Mouse (Mus musculus): ENCODE measurements around the gene Abcf2. TPM values are rescaled to one million over a fixed set of nuclear protein-coding genes. Genes with fewer than 3 reads are reported as not detected.
"Not testable (repeated sequence)": the region's sequence is repeated elsewhere in the genome, so short reads cannot be mapped to it uniquely, and the experiment has no call there.

Gene Abcf2
- total RNA-seq, 4 experiments from 2014 or later = 114 to 132 (median 122) TPM

DNA sequence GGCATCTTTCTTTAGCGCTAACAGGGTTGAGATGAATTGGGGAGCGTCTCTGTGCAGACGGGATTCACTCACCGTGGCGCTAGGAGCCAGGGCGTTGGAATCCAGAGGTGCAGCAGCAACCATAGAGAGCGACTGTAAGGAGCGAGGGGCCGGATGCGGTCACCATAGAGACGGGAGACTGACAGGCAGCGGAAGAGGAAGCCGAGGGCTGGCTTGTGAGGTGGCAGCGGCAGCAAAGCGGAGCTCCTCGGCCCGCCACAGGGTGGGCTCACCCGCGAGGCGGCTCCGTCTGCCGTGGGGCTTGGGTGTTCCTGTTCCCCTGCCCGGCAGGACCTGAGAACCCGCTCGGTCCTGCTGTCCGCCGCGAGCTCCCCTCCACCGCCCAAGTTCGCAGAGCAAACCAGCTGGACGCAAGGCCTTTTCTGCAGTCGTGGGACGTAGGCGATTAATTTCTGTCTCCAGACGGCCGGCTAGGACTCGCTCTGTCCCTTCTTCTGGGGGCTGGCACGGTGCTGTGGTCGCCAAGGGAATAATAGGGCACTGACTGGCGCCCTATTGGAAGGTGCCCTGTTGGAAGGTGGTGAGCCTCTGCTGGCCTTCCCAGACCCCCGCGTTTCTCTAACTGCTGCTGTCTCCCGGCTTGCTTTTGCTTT lies 9.4 kb upstream of the Abcf2 start, which contains the start of gene Chpf2:
Gene Chpf2, plus strand, starts transcription at position 195 of the 653 bp plus-strand sequence.
- DNase-seq (ENCODE audit: low spot score in 2 of 2) = peak in 1 of 2 experiments; percentile 66

DNA sequence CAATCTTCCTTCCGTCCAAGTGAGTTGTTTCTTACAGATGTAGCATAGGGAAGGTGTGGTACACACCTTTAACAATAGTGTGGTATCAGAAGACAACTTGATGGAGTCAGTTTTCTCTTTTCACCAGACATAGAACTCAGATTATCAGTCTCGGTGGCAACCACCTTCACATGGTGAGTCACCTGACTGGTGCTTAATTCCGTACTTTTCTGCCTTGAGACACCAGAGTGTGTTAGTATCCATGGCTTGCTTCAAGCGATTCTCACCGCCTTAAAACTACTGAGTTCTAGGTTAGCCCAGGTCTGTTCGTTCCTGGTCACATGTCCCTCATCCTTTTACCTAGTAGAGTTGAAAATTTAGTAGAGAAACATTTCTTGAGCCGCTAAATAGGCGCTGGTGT lies 8.8 kb upstream of the Abcf2 start:
- DNase-seq (ENCODE audit: low spot score in 2 of 2) = no peak

DNA sequence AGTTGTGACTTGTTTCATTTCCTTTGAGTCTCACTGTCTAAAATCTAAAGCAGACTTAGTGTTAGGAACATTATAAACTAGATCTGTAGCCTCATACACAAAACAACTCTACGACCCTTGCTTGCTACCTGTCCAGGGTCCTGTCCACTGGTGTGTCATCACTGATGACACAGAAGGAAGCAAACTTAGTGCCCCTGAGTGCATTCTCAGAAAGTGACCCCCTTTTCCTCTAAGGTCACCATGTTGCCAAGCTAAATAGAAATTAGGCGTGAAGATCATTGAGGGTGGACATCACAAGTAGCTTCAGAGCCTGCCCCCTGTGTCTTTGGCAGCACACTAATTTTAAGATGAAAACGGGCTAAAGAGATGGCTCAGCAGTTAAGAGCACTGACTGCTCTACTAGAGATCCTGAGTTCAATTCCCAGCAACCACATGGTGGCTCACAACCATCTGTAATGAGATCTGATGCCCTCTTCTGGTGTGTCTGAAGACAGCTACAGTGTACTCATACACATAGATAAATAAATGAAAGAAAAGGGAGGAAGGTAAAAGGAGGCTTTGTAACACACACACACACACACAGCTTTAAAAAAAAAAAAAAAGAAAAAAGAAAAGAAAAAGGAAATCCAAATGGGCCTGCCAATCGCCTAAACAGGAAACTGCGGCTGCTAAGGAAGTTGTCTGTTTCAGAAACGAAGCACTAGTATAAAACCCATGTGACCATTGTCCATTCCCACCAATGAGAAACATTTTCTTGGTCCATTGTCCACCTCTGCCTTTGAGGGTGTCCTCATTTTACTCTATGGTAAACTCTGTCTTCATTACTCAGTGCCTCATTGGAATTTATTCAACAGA lies 1.1 kb upstream of the Abcf2 start:
- no peak for DNase-seq (ENCODE audit: low spot score in 2 of 2)

DNA sequence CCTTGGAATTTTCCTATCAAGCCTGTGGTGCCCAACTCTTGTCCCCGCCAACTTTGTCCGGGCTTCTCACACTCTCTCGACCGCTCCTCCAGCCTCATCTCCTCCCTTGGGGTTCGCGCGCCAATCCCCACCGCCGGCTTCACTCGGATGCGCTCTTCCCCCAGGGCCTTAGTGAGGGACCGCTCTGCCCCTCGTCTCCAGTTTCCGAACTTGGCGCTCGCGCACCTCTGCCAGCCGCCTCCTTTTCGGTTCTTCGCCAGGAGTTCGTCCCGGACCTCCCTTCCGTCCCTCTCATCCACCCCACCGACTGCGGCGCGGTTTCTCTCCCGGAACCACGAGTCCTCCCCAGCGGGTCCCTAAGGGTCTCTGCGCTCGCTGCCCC lies 475 bp downstream of the Abcf2 start:
- DNase-seq (ENCODE audit: low spot score in 2 of 2) = no peak

DNA sequence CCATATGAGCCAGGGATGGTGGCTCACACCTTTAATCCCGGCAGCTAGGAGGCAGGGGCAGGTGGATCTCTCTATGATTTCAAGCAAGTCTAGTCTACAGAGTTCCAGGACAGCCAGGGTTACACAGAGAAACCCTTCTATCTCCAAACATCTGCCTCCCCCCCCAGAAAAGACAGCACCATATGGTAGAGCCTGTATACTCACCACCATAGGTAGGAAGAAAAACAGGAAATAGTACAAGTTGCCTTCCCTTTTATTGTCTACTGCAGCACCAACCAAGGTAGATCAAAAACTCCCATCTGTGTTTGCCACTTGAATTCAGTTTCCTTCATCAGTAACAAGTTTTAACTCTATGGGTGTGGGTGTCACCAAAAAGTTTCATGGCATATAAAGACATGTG lies 1.3 kb downstream of the Abcf2 start:
- DNase-seq (ENCODE audit: low spot score in 2 of 2) = no peak

DNA sequence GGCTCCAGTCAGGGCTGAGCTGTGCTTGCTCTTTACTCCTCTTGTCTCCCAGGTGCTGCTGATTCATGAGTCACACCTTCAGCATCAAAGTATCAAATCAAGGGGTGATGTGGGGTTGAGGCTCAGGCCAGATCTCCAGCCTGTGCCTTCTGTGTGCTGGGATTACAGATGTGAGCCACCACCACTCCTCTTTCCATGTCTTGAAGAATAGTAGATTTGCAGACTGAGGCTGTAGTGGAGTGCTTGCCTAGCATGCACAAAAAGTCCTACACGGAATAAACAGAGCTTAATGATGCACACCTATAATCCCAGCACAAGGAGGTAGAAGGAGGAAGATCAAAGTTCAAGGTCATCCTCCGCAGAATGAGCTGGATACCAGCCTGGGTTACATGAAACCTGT lies 20.6 kb downstream of the Abcf2 start, which contains the start of gene 4931409K22Rik:
Gene 4931409K22Rik, minus strand, starts transcription at position 101 of the 400 bp plus-strand sequence.
- no peak for DNase-seq (ENCODE audit: low spot score in 2 of 2)

DNA sequence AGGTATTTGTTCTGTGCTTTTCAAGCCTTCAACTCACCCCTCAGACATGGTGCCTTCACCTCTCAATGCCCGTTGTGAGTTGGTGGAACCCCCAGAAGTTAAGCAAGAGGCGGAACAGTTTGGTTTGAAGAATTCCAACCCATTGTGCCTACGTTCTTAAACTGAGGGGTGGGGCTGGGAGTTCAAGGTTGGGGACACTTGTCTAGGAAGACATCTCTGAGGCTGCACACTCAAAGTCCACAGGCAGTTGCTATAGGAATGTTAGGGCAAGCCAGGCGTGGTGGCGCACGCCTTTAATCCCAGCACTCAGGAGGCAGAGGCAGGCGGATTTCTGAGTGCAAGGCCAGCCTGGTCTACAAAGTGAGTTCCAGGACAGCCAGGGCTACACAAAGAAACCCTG lies 21.9 kb downstream of the Abcf2 start:
- DNase-seq (ENCODE audit: low spot score in 2 of 2) = not testable (repeated sequence)

DNA sequence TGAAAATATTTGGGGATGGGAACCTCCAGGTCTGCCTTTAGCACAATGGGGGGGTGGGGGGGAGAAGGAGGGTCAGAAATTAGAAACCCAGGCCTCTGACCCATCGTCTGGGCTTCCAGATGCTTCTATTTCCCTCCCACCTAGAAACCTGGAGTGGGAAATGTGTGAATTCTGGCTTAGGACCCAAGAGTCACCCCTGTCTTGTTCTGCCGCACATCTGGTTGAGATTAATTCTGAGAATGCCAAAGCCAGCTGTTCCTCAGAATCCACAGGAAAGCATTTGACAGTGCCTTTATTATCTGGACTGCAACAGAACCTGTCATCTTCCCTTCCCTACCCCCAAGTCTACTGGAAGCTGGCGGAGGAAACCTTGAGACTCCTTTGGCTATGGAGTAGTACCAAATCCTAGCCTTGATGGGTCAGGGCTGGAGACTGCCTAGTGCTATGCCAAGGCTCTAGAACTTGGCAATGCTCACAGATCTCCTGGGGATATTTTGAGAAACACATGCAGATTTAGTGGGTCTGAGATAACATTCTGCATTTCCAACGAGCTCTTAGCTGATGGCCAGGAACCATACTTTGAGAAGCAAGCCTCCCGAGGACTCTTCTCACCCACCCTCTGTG lies 23.5 kb downstream of the Abcf2 start:
- no peak for DNase-seq (ENCODE audit: low spot score in 2 of 2)

DNA sequence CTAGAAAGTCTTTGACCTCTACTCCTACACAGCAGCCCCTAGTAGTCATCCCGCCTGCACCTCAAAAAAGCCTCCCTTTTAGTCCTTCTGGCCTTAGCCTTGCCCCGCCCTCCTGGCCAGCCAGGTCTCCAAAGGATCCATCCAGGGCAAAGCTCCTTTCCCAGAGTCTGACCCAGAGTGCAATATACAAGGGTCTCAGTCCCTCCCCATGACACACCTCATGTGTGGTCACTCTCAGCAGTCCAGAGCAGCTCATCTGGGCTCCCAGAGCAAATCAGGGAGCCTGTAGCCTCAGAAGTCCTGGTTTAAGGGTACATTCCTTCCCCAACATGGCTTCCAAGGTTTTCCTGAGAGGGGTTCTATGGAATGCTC lies 26.0 kb downstream of the Abcf2 start:
- no peak for DNase-seq (ENCODE audit: low spot score in 2 of 2)

DNA sequence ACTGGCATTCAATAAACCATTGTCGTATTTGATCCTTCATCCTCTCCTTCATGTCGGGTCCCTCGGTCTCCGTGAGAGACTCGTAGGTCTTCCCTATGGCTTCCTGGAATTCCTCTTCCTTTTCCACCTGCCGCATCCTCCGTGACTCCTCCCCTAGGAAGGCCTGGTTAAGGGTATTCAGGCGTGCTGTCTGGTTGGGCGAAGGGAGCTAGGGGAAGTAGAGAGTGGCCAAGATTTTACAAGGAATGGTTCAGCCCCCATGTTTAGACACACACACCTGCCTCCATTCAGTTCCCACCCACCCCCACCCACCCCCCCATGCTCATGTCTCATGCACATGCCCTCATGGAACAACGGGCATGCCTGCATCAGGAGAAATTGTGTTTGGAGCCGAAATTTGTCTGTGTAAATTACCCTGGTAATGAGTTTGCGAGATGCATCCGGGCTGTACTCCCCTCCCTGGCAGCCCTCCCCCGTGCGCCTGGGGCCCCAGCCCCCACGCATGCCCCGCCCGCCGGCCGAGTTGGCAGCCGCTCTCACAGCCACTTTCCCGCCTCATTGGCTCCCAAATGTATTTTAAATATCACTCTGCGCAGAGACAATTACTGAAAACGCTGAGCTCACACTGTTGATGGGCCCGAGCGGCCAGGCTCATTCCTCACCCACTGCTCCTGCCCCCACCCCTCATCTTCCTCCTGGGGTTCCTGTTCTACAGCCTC lies 26.5 kb downstream of the Abcf2 start:
- DNase-seq (ENCODE audit: low spot score in 2 of 2) = no peak

DNA sequence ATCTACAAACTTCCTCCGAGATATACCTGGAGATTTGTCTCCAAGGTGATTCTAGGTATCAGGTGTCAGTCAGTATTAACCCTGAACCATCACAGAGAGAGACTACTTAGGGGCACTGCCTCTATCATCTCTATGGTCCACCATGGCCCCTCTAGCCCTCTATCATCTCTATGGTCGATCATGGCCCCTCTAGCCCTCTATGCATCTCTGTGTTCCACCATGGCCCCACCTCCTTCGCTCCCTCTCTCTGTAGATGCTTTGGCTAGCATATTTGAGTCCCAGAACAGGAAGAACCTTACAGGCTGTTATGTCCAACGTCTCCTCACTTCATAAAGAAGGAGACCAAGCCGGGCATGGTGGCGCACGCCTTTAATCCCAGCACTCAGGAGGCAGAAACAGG lies 34.6 kb downstream of the Abcf2 start:
- DNase-seq (ENCODE audit: low spot score in 2 of 2) = no peak

DNA sequence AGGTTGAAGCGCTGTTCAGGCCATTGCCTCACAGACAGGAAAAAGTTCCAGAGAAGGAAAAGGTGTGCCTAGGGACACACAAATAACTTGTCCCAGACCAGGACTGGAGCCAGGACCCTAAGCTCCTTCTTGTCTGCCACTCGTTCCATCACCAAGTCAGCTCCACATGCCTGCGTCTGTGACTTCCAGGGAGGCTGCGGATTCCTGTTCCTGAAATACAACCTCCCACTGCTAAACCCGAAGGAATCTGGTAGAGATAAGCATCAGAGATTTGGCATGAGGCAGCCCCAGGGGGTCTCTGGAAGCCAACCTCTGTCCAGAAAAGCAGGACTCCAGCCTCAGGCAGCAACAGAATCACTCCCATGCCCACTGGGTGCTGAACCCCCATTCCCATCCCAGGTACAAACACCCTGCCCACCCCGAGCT lies 36.1 kb downstream of the Abcf2 start:
- DNase-seq (ENCODE audit: low spot score in 2 of 2) = no peak

DNA sequence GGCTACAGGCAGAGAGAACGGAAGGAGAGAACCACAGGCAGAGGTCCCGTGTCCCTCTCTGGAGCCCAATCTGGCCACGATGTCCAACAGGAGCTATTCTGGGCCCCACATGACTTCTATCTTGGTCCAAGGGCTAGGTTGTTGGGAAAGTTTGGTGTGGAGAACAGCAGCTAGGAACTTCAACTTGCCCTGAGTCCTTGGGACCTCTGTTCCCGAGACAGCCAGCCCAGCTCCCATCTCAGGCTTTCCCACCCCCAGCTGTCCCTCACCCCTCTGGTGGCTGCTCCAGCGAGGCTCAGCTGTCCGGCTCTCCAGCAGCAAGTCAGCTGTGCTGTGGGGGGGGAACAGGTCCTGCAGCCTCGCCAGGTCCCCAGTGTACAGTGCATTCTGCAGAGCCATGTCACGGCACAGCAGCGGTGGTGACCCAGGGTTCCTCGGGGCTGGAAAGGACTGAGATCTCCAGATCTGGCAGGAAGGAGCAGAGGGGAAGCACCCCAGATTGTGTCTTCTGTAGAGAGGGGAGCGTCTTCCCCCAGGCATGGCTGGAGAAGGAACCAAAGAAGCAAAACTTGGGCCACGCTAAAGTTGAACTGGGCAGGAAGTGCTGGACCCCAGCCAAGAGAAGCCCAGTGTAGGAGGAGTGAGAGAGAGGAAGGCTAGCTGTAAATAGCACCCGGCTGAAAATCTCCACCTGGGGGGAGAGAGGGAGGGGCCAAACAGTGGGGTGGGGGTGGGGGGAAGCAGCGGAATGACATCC lies 36.7 kb downstream of the Abcf2 start, which contains the start of gene Asb10:
Gene Asb10, minus strand, starts transcription at position 592 of the 757 bp plus-strand sequence.
- peak; percentile 74 to 83 for DNase-seq (ENCODE audit: low spot score in 2 of 2)

DNA sequence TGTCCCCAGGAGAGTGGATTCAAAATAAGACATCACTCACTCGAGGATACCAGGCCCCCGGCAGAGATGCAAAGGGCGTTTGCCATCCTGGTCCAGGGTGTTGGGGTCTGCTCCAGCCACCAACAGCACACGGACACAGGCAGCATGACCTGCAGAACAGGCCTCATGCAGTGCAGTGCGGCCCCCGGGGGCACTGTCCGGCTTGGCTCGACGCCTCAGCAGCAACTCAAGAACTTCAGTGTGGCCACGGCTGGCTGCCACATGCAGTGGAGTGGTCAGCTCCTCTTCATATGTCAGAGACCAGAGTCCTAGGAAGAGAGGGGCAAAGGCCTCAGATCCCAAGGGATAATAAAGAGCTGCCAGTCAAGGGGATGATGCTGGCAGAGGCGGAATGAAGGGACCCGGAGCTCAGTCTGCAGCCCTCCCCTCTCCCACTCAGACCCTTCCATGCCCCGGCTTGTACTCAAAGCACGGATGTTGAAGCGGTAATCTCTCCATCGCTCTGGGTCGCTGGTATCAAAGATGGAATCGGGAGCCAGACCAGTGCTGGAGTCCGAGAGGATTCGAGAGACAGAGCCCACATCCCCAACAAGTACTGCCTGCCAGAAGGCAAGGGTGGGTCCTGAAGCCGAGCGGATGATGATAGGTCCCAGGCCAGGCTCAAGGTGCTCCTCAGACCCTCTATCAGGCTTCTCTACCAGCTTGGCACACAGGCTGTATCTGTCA lies 37.5 kb downstream of the Abcf2 start:
- peak; percentile 13 to 35 for DNase-seq (ENCODE audit: low spot score in 2 of 2)

DNA sequence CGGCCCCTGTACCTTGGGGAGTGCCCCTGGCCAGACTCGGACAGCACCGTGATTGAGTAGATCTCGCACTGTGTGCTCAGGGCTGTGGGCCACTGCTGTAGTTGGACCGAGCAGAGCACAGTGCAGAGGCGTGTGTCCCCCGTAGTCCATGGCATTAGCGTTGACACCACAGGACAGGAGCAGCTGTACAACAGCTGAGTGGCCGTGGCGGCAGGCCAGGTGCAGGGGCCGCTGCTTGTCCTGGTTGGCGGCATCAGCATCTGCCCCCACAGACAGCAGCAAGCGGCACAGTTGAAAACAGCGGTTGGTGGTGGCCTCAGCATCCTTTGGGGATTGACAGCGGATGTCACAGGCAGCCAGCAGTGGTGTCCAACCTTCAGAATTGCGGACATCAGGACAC lies 39.6 kb downstream of the Abcf2 start:
- DNase-seq (ENCODE audit: low spot score in 2 of 2) = peak; percentile 51 to 63

DNA sequence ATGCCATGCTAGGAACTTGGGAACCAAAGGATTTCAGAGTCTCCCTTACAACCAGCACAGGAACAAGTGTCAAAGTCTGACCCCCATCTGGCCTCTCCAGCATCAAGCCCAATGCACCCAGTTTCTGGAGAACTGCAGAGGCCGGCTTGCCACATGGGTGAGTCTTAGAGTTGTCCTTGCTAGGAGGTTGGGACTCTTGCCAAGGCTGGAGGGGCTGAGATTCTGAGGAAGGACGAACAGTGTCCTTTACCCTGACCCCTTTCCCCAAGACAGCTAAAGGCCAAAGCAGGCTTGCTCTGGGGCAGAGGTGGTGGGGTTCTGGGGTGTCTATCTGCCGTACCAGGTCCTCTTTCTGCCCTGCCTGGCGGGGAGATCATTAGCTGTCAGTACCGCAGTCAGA lies 40.8 kb downstream of the Abcf2 start:
- DNase-seq (ENCODE audit: low spot score in 2 of 2) = no peak

DNA sequence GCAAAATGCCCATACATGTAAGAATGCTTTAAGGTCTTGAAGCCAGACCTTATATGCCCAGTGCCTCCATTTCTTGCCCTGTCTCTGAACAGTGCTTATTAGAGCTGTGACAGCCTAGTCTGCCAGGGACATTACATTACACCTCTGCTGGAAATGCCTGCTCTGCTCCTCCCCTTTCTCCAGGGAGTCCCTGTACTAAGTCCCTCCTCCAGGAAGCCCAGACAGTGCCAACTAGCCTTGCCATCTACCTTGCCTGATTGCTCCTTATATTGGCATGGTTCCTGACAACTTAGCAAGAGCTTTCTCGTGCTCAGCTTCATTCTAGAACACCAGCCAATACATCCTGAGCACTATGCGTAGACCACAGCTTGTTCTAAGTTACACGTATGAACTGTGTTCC lies 41.5 kb downstream of the Abcf2 start:
- no peak for DNase-seq (ENCODE audit: low spot score in 2 of 2)

DNA sequence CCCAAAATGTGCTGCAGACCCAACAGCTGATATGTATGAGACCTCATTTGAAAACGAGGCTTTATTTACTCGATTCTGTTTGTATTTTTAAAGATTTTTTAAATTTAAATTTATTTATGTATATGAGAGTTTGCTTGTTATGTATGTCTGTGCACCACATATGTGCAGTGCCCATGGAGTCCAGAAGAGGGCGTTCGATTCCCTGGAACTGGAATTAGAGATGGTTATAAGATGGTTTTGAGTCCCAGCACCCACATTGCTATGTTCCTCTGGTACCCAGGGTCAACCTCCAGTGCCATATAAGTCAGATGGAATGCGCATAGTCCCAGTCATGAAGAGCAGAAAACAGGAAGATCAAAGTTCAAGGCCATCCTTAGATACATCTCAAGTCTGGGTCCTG lies 43.0 kb downstream of the Abcf2 start:
- no peak for DNase-seq (ENCODE audit: low spot score in 2 of 2)

DNA sequence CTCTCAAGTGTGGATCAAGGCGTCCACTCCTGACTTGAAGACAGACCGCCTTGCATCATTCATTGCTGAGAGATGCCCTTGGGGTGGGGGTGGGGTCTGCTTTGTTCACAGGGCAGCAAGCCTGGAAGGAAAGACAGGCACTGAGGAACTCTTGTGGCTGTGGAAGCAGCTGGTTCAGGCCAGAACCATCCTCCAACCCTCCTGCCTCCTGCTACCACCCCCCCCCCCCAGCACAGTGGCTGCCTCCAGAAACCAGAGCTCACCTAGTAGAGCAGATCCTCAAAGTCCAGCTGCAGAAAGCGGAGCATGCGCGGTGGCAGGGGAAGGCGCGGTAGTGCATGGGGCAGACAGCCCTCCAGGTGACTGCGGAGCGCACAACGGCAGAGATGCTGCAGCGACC lies 43.9 kb downstream of the Abcf2 start:
- DNase-seq (ENCODE audit: low spot score in 2 of 2) = no peak

DNA sequence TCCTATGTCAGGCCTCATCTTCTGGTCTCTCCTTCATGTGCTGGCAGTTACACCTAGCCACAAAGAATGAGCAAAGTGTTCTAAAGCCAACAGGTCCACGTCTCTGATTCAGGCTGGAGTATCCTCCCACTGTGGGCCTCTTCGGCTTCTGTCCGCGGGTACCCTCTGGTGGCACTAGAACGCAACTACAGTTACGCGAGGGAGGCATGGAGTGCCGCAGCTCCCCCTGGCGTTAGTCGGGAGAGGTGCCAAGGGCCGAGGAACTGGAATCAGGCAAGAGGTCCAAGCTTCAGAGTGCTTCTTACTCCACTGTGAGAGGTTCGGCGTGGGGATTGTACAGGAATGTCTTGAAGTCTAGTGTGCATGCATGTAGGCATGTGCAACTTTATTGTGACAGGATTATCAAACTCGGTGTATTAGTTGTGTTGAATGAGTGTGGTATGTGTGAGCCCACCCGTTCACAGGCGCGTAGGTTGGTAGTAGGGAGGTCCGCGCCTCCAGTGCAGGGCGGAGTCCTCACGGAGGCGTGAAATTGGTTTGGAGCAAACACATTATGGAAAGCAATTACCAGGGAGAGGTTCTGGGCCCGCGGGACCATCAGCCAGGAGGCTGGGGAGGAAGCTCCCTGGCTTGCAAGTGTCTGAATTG lies 47.1 kb downstream of the Abcf2 start:
- DNase-seq (ENCODE audit: low spot score in 2 of 2) = peak; percentile 88 to 89
